Mouse (Mus musculus) small intestine, adult 2 months (tissue): ENCODE measurements around the gene Etnk2.

Experiments
- CTCF ChIP-seq: fragments of 200-500 bp; IDR thresholded peaks from 2 replicates; pipeline ENCODE4 v1.5.1; 2012; ENCODE audit warnings: low read depth, mild to moderate bottlenecking, control low read depth, inconsistent platforms, low read length, moderate library complexity, mixed read lengths; ENCODE audit not compliant: insufficient replicate concordance, insufficient read length; ENCODE audit errors: extremely low read depth
- POLR2A ChIP-seq: fragments of 200-500 bp; IDR thresholded peaks from 2 replicates; pipeline ENCODE4 v1.6.1; 2012; ENCODE audit warnings: low read depth, mild to moderate bottlenecking, control low read depth, inconsistent platforms, low read length, moderate library complexity

DNA sequence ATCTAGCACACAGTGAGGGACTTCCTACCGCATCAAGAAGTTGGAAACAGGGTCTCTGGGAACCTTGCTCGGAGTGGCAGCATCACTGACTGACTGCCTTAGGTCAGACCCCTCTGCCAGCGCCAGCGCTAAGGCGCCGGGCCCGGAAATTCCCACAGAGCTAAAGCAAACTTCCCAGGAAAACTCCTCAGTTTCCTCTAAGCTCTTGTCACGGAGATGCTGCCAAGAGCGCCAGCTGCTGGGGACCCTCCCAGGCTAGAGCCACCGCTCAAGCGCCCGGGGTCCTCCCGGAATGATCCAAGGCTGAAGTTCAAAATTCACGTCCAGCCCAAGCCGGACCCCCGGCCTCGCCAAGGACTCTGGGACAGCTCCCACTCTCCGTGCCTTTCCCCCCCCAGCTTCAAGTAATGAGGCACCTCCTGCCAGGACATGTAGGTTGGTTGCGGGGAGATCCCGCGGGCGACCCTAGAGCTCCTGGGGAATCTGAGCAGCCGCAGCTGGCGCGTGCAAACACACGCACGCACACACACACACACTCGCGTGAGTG is 59.3 kb downstream of the Etnk2 start:
- TF ChIP-seq CTCF (no peak), POLR2A (peak; percentile 29; the same call in 1 of the 2 replicates)
